Mouse (Mus musculus) retina, adult 2 months (tissue): ENCODE measurements at regions not wholly inside any gene's neighbourhood (a gene's known extent, or its start where the extent isn't known, plus 50 kb on each side); places are given as distances from the start of the nearest gene placed in this dataset.
A peak's percentile ranks its signal among the peaks of the same experiment; 100 is the strongest.
"Not testable (repeated sequence)": the region's sequence is repeated elsewhere in the genome, so short reads cannot be mapped to it uniquely, and the experiment has no call there.

Experiments used
- DNase-seq: peaks from one replicate; pipeline ENCODE4 v3.0.0-alpha.2; 2012; ENCODE audit warnings: low read depth, low spot score

- not testable (repeated sequence) for DNase-seq
These were observed 128.9 kb downstream of the Kap start for GRCm38 (mm10) chr6:133724627-133725026.

GRCm38 (mm10) chr6:133706712-133707111, 146.8 kb downstream of the Kap start:
- peak; percentile 8 for DNase-seq

- DNase-seq = no peak
These were observed 151.9 kb downstream of the Kap start for GRCm38 (mm10) chr6:133701625-133702024.
